In the genomic region with DNA sequence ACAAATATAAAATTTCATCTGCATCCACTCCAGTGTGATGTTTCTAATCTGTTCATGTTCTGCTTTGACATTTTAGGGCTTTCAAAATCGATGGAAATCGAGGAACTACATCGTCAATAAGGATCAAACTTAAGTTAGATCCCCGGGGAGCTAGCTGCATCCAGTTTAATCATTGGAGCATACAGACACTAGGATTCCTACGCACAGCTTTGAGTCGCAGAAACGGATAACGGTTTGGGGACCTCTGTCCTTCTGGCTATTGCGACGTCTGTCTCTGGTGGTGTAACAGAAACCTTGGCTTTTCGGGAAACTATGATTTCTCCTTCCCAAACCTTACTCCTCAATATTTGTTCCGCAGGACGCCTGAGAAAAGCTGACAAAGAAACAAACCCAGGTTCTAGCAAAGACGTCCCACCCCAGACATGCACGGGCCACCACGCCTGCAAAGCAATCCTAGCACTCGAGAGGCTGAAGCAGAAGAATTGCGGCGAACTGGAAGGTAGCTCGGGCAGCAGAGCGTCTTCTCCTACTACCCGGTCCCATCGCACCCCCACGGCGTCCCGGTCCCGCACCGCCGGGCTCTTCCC, we compare ENCODE assay signal across 8 mouse cellular contexts. TPM values are rescaled to one million over a fixed set of nuclear protein-coding genes. Genes with fewer than 3 reads are reported as not detected.
DNase-seq lines count a peak whose midpoint lies in the region; ATAC-seq and TF ChIP-seq lines count a peak whose summit lies in the region.

No protein-coding gene starts in this region.

- H3K36me3 ChIP-seq in heart, embryonic 10.5 days = peaks cover 15% of the 10 kb centered on the region
- peaks cover 13% of the 10 kb centered on the region for H3K36me3 ChIP-seq in E14TG2a.4 (ENCODE audit: insufficient read depth, low read length)
- H3K36me3 ChIP-seq in intestine, postnatal 0 days (ENCODE audit: control insufficient read depth, insufficient read depth) = no peaks in the 10 kb centered on the region

- WGBS in heart, embryonic 10.5 days = 2% methylated on average over 29 of the region's 29 CpGs
- WGBS in intestine, postnatal 0 days = 1% methylated on average over 29 of the region's 29 CpGs
- 1% methylated on average over 29 of the region's 29 CpGs for WGBS in olfactory bulb, adult 2 months

- TF ChIP-seq CTCF in E14TG2a.4 (conservative IDR thresholded peaks at IDR 0.05; ENCODE audit: low read length) = no peak
- no peak for TF ChIP-seq CTCF in embryonic fibroblast, embryonic 13.5 days (IDR thresholded peaks at IDR 0.05; ENCODE audit: borderline replicate concordance, insufficient read depth, low read length)
- TF ChIP-seq CTCF in intestine, postnatal 0 days (IDR thresholded peaks at IDR 0.05; ENCODE audit: low read depth) = no peak
- TF ChIP-seq CTCF in olfactory bulb, adult 2 months (IDR thresholded peaks at IDR 0.05; ENCODE audit: insufficient read depth, low read depth, low read length) = no peak

- ATAC-seq in intestine, postnatal 0 days = no peak

- peak overlapping the region; percentile 87 for H3K4me3 ChIP-seq in heart, embryonic 10.5 days
- peak overlapping the region; percentile 96 for H3K4me3 ChIP-seq in E14TG2a.4 (replicated peaks; ENCODE audit: low read length)
- peak overlapping the region; percentile 87 for H3K4me3 ChIP-seq in embryonic fibroblast, embryonic 13.5 days (ENCODE audit: insufficient read depth, low read length)
- peak overlapping the region; percentile 66 for H3K4me3 ChIP-seq in intestine, postnatal 0 days (ENCODE audit: low read depth, low read length)
- peak overlapping the region; percentile 85 for H3K4me3 ChIP-seq in olfactory bulb, adult 2 months (ENCODE audit: insufficient read depth, low read depth, low read length)

- DNase-seq in heart, embryonic 10.5 days (ENCODE audit: low spot score) = no peak
- no peak for DNase-seq in heart, postnatal 14 days
- no peak for DNase-seq in urinary bladder, adult 2 months (ENCODE audit: low spot score)
- no peak for DNase-seq in adrenal gland, adult 2 months

- H3K9ac ChIP-seq in intestine, postnatal 0 days (ENCODE audit: low read depth, low read length) = peak overlapping the region; percentile 72

- H3K9me3 ChIP-seq in heart, embryonic 10.5 days = no peaks in the 10 kb centered on the region
- H3K9me3 ChIP-seq in E14TG2a.4 (ENCODE audit: low read length) = no peaks in the 10 kb centered on the region
- no peaks in the 10 kb centered on the region for H3K9me3 ChIP-seq in intestine, postnatal 0 days (ENCODE audit: control insufficient read depth)

- no peak for TF ChIP-seq POLR2A in embryonic fibroblast, embryonic 13.5 days (IDR thresholded peaks at IDR 0.05; ENCODE audit: low read depth, low read length)
- no peak for TF ChIP-seq POLR2A in olfactory bulb, adult 2 months (IDR thresholded peaks at IDR 0.05; ENCODE audit: insufficient read depth, low read depth, low read length)

- intact Hi-C loops in heart, postnatal 14 days (cut with DNase I) = loop anchor here (5.0 kb wide), 1 partner anchor 109 kb away; a partner anchor contains a TSS

- H3K27me3 ChIP-seq in heart, embryonic 10.5 days (ENCODE audit: insufficient read depth, poor library complexity, severe bottlenecking) = no peaks in the 10 kb centered on the region
- no peaks in the 10 kb centered on the region for H3K27me3 ChIP-seq in E14TG2a.4 (ENCODE audit: insufficient read depth, low read length)
- H3K27me3 ChIP-seq in intestine, postnatal 0 days (replicated peaks; ENCODE audit: control insufficient read depth, insufficient read depth, low read length) = no peaks in the 10 kb centered on the region

- H3K27ac ChIP-seq in heart, embryonic 10.5 days = peak overlapping the region; percentile 96
- H3K27ac ChIP-seq in embryonic fibroblast, embryonic 13.5 days (ENCODE audit: insufficient read depth, low read length) = peak overlapping the region; percentile 68
- H3K27ac ChIP-seq in intestine, postnatal 0 days (ENCODE audit: low read depth, low read length) = peak overlapping the region; percentile 73
- H3K27ac ChIP-seq in olfactory bulb, adult 2 months (ENCODE audit: insufficient read depth, low read depth, low read length) = peak overlapping the region; percentile 43

- H3K4me1 ChIP-seq in heart, embryonic 10.5 days = peaks cover 8% of the 10 kb centered on the region; the same call in 1 of the 2 replicates
- peaks cover 9% of the 10 kb centered on the region for H3K4me1 ChIP-seq in E14TG2a.4 (replicated peaks; ENCODE audit: low read depth, low read length)
- no peaks in the 10 kb centered on the region; the same call in none of the 2 replicates for H3K4me1 ChIP-seq in embryonic fibroblast, embryonic 13.5 days (ENCODE audit: control insufficient read depth, insufficient read depth, low read length)
- H3K4me1 ChIP-seq in intestine, postnatal 0 days (replicated peaks; ENCODE audit: control insufficient read depth, insufficient read depth, low read length) = 0 out of 2 replicates have a peak, but pooled peaks cover under 1% of the 10 kb centered on the region
- no peaks in the 10 kb centered on the region for H3K4me1 ChIP-seq in olfactory bulb, adult 2 months (ENCODE audit: control insufficient read depth, insufficient read depth, low read length)

- H3K4me2 ChIP-seq in intestine, postnatal 0 days (replicated peaks; ENCODE audit: low read depth) = peak overlapping the region; percentile 80

RNA-seq across cellular contexts. Expression of a gene that starts 16.4 kb away (rescaled TPM):
- 74.7 and 83.7 TPM in 2 replicates for polyA plus RNA-seq in heart, embryonic 10.5 days (2016; fragmentation: Nextera tagmentation; extraction: Ambion mirVana)
- total RNA-seq in heart, postnatal 14 days (2021) = 10 to 100 TPM; 39.6 to 44.3 TPM
- polyA plus RNA-seq in embryonic fibroblast, embryonic 13.5 days (2011; ENCODE audit: insufficient read length, low read depth, missing spikeins) = 136 and 149 TPM in 2 replicates
- polyA plus RNA-seq in intestine, postnatal 0 days (2015; fragmentation: Nextera tagmentation; extraction: Ambion mirVana) = 90.6 and 97.8 TPM in 2 replicates
- not detected in 2 replicates for polyA plus RNA-seq in olfactory bulb, adult 2 months (2012; ENCODE audit: insufficient read depth, insufficient read length, low replicate concordance, missing spikeins)
- polyA plus RNA-seq in urinary bladder, adult 2 months (2012; rRNA removed) = 69.9 and 80.0 TPM in 2 replicates
- 10 to 100 TPM; 73.5 to 82.5 TPM for total RNA-seq in adrenal gland, adult 2 months (2021)
- 0.93 and 1.2 TPM in 2 replicates for polyA plus RNA-seq in adrenal gland, adult 2 months (2012; rRNA removed)

RNA-seq across cellular contexts. Expression of a gene that starts 52.1 kb away (rescaled TPM):
- 0.14 and 0.41 TPM in 2 replicates for polyA plus RNA-seq in heart, embryonic 10.5 days (2016; fragmentation: Nextera tagmentation; extraction: Ambion mirVana)
- not detected for total RNA-seq in heart, postnatal 14 days (2021)
- not detected in 2 replicates for polyA plus RNA-seq in embryonic fibroblast, embryonic 13.5 days (2011; ENCODE audit: insufficient read length, low read depth, missing spikeins)
- polyA plus RNA-seq in intestine, postnatal 0 days (2015; fragmentation: Nextera tagmentation; extraction: Ambion mirVana) = 0.13 and 0.18 TPM in 2 replicates
- not detected in 2 replicates for polyA plus RNA-seq in olfactory bulb, adult 2 months (2012; ENCODE audit: insufficient read depth, insufficient read length, low replicate concordance, missing spikeins)
- polyA plus RNA-seq in urinary bladder, adult 2 months (2012; rRNA removed) = 0.01 and 0.06 TPM in 2 replicates
- total RNA-seq in adrenal gland, adult 2 months (2021) = under 1 TPM in 1 of 2 experiments, not detected in 1; 0.17 TPM
- polyA plus RNA-seq in adrenal gland, adult 2 months (2012; rRNA removed) = not detected in 2 replicates

Comparison
In these comparisons a context has a peak if more than half of its experiments do, and no peak if none do; other contexts are left out.
1. H3K27ac ChIP-seq: peak in every context shown above with its lines; median percentile 96 in heart, embryonic 10.5 days; 73 in intestine, postnatal 0 days; 68 in embryonic fibroblast, embryonic 13.5 days; 43 in olfactory bulb, adult 2 months.
2. RNA of a gene that starts 16.4 kb away (polyA plus RNA-seq): not detected in olfactory bulb, adult 2 months, 136 to 149 TPM in embryonic fibroblast, embryonic 13.5 days, 90.6 to 97.8 TPM in intestine, postnatal 0 days, 74.7 to 83.7 TPM in heart, embryonic 10.5 days and 69.9 to 80.0 TPM in urinary bladder, adult 2 months; 0.93 to 1.2 TPM in adrenal gland, adult 2 months; every median in the first group is over 10 times any median in the second.
3. Peak in every context shown above with its lines, with median percentiles within 50 percentile points of each other: H3K4me3 ChIP-seq.